Mouse (Mus musculus) CH12.LX (cell line): ENCODE results near the gene Tmem169.

ENCODE experiments used
- MAFK ChIP-seq: IDR thresholded peaks from 2 replicates; pipeline ENCODE4 v1.6.1; 2011; ENCODE audit warnings: low read length, improper control_type of control experiment; ENCODE audit not compliant: insufficient replicate concordance
- MAX ChIP-seq: IDR thresholded peaks from 2 replicates; pipeline ENCODE4 v1.6.1; 2011; ENCODE audit warnings: low read length, improper control_type of control experiment
- POLR2A ChIP-seq: IDR thresholded peaks from 2 replicates; pipeline ENCODE4 v1.6.1; 2011; ENCODE audit warnings: low read depth, mild to moderate bottlenecking, improper control_type of control experiment, low read length

DNA sequence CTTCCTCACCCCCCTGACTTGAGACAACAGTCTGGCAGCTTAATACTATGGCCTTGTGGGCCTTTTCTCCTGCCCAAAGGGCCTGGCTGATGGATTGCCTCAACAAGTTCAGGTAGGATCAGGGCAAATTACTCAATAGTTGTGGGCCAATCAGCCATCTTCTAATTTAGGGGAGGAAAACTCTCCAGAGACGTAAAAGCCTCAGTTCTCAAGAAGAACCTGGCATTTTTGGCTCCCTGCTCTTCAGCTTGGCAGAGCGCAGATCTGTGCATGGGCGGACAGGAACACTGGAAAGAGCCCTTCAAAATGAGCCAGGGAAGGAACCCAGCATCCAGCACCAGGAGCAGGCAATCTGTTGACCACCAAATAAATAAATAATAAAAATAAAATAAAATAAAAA lies 6.1 kb upstream of the Tmem169 start:
- TF ChIP-seq MAX, result no peak
- TF ChIP-seq POLR2A, result no peak
- no peak for TF ChIP-seq MAFK
